Mouse (Mus musculus) heart, adult 2 months (tissue): Measurements from ENCODE around the gene Pcsk6.

ENCODE experiments used
- CTCF ChIP-seq: fragments of 200-600 bp; IDR thresholded peaks from 2 replicates; pipeline ENCODE4 v1.8.1; 2022; ENCODE audit warnings: antibody characterized with exemption, mild to moderate bottlenecking, moderate library complexity
- EP300 ChIP-seq: fragments of 200-500 bp; IDR thresholded peaks from 2 replicates; pipeline ENCODE4 v1.6.1; 2011; ENCODE audit warnings: low read depth, low read length, control low read depth; ENCODE audit not compliant: insufficient read depth
- POLR2A ChIP-seq: fragments of 200-500 bp; IDR thresholded peaks from 2 replicates; pipeline ENCODE4 v1.6.1; 2011; ENCODE audit warnings: mild to moderate bottlenecking, low read depth, low read length, control low read depth; ENCODE audit not compliant: insufficient read depth

DNA sequence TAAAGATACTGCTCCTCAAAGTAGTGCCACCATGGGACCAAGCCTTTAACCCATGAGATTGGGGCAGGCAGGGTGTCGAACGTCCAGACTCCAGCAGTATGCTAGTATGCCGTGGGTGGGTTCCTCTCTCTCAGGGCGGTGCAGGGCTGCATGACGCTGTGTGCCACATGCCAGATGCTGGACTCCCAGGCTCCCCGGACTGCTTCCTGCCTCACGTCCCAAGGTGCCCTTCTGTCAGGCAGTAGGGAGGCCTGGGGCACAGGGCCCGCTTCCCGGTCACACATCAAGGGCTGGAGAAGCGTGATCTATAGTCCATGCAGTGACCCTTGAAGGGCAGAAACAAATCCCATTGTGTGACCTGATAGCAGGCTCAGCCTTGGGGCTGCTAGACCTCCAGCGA lies 68.9 kb downstream of the Pcsk6 start:
- TF ChIP-seq POLR2A = no peak
- no peak for TF ChIP-seq CTCF
- no peak for TF ChIP-seq EP300
